Mouse (Mus musculus) left cerebral cortex, adult 2 months (tissue): ENCODE measurements around the gene Fgfr2. TPM values are rescaled to one million over a fixed set of nuclear protein-coding genes. Genes with fewer than 3 reads are reported as not detected.
"Not testable (repeated sequence)": the region's sequence is repeated elsewhere in the genome, so short reads cannot be mapped to it uniquely, and the experiment has no call there.

Experiments used
- DNase-seq, 2 experiments: peaks; one replicate each; pipeline ENCODE4 v3.0.0; 2021 to 2022; ENCODE audit warnings: low spot score in 2 of 2, mixed read lengths in 1 of 2; ENCODE audit errors: extremely low spot score in 1 of 2
- H3K27ac ChIP-seq: fragments of 200-600 bp; 2 replicates; pipeline ENCODE4 v1.8.1; 2022
- H3K4me3 ChIP-seq: fragments of 200-600 bp; 2 replicates; pipeline ENCODE4 v1.8.1; 2022
- CTCF ChIP-seq: fragments of 200-600 bp; IDR thresholded peaks from 2 replicates; pipeline ENCODE4 v1.8.1; 2022; ENCODE audit warnings: antibody characterized with exemption, mild to moderate bottlenecking, moderate library complexity
- intact Hi-C: fragments of 180-260 bp; cut with DNase I; formaldehyde crosslinking; loops from one replicate; pipeline ENCODE4 v1.15.1; 2025
- total RNA-seq, 2 experiments: library from RNA; stranded (reverse); gene quantifications; 2 replicates each; pipeline ENCODE4 v1.2.3; 2021

The Fgfr2 gene
- total RNA-seq, 2 experiments from 2014 or later, result 47.3 to 47.4 TPM

DNA sequence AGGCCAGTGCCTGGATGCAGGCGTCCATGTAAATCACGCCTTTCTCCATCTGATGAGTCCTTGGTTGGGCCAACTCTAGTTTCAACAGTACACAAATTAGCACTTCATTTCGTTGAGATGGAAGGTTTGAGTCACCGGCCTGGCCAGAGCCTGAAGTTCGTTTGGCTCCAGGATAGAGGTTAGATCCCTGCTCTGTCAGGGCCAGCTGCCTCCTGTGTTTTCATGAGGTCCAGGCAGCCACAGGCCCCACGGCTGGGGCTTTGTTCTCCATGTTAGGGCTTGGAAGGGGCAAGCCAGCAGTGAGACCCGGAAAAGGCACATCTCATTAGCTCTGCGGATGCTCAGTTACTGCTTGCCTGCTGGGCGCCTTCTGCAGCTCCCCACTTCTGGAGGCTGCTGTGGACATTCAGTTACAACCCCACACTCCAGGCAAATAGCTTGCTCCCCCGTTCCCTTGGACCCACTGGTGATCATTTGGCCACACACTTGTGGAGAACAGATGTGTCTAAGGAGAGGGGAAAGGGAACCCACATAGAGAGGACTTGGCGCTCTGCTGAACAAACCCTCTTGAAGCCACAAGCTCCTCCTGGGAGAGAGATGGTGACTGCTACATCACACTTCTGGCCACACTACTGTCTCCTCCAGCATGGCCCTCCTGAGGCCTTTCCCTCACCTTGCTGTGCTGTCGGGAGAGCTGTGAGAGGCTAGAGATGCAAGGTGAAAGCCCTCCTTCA is 2445.4 kb downstream of the Fgfr2 start:
- no peak for DNase-seq
- no peak for TF ChIP-seq CTCF
- intact Hi-C loops, result loop anchor here (10.0 kb wide), 1 partner anchor 237 kb away; no protein-coding TSS in a partner anchor
- no peak overlapping the region for H3K27ac ChIP-seq
- H3K4me3 ChIP-seq, result no peak overlapping the region

DNA sequence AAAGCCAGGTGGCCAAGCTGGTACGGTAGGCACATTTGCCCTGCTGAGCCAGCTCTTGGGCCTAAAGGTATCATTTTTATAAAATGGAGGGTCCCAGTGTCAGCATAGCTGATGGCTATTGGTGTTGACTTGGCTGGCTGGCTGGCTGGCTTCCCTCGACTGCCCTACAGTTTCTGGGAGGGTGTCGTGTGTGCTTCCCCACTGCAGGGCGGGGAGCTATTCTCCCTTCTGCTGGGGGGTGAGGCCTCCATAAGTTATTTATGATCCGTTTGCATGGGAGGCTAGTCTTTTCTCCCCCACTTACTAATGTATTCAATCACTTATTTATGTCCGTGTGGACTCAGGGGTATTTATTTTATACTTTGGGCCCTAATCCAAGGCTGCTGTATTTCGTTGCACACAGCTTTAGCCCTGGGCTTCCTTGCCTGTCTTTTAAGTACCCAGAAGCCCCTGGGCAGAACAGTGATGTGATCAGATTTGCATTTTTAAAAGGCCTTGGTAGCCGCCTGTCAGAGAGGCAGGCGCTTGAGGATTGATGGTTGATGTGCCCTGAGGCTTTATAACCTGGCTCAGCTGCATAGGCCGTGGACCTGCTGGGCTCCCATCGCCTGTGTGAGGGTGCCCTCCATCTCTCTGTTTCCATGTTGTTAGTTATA is 2446.1 kb downstream of the Fgfr2 start:
- Histone ChIP-seq H3K27ac (no peak overlapping the region), H3K4me3 (no peak overlapping the region)
- no peak for TF ChIP-seq CTCF
- intact Hi-C loops, result loop anchor here (10.0 kb wide), 1 partner anchor 238 kb away; no protein-coding TSS in a partner anchor
- no peak for DNase-seq

DNA sequence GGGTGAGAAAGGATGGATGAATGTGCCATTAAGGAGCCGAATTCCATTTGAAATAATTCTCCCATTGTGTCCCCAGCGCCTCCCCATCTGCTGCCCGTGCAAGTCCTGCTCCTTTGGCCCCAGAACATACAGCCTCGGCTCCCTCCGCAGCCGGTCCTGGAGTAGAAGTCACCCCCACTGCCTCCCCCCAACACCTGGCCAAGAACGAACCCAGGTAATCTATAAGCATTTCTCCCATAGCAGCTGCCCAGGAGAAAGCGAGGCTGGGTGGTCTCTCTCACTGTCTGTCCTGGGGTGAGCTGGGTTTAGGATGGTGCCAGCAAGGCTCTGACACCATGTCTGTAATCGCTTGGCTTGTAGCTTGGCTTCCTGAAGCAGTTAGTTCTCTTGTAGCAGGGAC is 2448.6 kb downstream of the Fgfr2 start:
- no peak overlapping the region for H3K4me3 ChIP-seq
- TF ChIP-seq CTCF, result no peak
- no peak overlapping the region for H3K27ac ChIP-seq
- intact Hi-C loops, result loop anchor here (5.0 to 10.0 kb wide), 2 partner anchors 127 to 240 kb away; no protein-coding TSS in a partner anchor
- no peak for DNase-seq

DNA sequence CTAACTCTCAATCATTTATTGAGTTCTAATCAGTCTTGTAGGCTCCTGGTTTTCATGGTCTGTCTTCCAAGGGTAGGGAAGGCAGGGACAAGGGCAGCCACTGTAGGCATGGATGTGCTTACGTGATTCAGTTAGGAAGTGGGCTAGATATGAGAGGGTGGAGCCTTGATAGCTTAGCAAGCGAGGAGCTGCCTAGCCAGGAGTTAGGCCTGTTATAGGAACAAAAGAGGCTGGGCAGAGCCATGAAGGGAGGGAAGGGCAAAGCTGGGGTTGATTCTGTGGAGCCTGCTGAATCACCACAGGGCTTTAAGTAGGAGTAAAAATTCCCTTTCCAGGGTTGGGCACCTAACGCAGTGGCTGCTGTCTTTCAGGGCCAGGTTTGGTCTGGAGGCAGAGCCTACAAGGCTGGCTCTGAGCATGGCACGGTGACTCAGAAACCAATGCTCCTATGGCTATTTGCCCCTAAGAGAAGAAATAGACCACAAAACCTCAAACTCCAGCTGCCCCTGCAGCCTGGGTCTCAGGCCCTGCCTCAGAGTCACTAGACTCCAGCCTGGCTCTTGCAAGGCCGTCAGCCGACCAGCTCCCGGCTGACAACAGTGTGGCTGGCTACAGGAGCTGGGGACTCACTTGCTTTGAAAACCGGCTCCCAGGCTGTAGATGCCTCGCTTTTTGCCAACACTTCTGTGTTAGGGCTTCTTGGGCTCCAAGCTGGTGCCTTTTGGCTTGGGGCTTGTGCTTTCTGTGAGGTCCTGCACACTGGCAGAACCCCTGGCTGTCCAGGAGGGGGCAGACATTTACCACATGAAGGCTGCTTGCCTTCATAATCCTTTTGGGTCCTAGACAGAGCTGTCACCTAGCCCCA is 2449.7 kb downstream of the Fgfr2 start:
- peak; percentile 73 for TF ChIP-seq CTCF
- H3K27ac ChIP-seq, result no peak overlapping the region
- intact Hi-C loops, result loop anchor here (1.0 to 10.0 kb wide), 3 partner anchors 89 to 241 kb away; no protein-coding TSS in a partner anchor
- peak in 1 of 2 experiments; percentile 36 for DNase-seq
- H3K4me3 ChIP-seq, result no peak overlapping the region

DNA sequence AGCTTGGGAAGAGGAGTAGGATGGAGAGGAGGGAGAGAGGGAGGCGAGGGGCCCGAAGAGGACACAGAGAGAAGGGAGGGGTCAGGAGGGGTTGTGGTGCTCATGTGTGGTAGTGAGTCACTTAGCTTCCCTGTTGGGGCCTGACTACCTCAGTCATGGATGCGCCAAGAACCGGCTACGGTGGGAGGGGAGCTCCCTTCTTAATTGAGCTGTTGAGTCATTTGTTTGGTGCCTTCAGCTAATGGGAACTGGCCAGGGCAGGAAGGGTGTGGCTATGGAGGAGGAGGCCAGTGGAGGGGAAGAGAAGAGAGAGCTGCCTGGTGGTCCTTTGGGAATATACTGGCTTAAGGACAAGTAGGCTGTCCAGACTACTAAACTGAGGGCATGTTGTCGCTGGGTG is 2451.8 kb downstream of the Fgfr2 start:
- no peak for DNase-seq
- H3K4me3 ChIP-seq, result no peak overlapping the region
- H3K27ac ChIP-seq, result no peak overlapping the region
- intact Hi-C loops, result loop anchor here (5.0 to 10.0 kb wide), 2 partner anchors 124 to 244 kb away; no protein-coding TSS in a partner anchor
- no peak for TF ChIP-seq CTCF

DNA sequence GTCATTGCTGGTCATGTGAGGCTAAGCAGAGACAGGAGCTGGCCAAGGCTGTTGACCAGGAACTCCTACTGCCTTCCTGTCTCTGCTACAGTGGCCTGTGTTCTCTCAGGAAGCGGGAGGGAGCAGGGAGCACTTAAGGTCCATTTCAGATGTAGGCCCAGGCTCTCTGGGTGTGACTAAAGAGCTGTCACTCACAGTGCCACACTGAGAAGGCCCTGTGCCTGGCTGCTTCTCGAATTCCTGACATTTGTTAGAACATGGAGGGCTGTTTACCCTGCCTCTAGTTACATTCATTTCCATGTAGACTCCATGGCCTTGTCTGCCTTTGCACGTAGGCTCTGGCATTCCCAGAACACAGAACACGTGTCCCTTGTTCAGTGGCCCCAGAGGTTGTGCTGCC is 2452.8 kb downstream of the Fgfr2 start:
- intact Hi-C loops, result loop anchor here (5.0 to 10.0 kb wide), 2 partner anchors 123 to 244 kb away; no protein-coding TSS in a partner anchor
- Histone ChIP-seq H3K4me3 (no peak overlapping the region), H3K27ac (no peak overlapping the region)
- no peak for TF ChIP-seq CTCF
- no peak for DNase-seq

DNA sequence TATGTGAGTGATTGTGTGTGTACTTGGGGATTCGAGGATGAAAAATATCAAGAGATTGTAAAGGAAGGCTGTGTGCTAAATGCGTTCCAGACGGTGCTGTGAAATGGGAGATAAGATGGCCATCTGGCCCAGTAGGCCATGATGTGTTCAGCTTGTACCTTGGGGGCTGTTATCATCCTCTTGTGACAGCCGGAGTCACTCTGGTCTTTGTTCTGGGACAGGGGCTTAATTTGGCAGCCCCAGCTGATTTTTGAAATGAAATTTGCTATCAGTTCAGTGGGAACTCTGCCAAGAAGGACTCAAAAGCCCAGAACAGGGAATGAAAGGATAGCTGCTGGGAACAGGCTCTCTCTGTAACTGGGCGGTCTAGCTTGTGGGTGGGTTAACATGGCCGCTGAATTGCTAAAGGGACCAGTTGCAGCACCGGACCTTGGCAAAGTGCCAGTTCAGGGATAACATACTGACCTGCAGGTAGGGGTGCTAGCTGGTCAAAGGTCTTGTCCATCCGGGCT is 2453.7 kb downstream of the Fgfr2 start:
- no peak for TF ChIP-seq CTCF
- no peak for DNase-seq
- H3K4me3 ChIP-seq, result no peak overlapping the region
- no peak overlapping the region for H3K27ac ChIP-seq
- intact Hi-C loops, result no loop called here

DNA sequence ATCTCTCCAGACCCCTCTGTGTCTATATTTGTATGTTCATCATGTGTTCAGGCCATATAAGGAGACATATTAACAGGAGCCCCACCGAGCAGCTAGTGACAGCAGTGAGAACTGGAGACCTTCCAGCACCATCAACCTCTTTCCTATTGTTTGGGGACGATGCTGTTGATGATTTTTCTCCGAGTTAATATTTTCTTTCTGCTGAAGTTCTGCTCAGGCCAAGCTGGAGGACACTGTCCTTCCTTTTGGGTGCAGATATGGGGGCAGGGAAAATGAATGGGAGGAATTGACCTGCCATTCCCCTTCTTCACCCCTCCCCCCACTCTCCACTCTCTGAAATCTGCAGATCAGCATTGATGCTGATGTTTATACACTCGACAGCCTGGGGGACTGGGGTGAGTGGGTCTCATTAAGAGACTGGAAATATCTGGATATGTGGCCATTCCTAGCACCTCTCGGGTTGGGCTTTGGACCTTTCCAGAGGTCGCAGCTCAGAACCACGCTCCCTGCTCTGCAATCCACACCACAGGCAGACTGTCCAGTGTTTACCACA is 2454.3 kb downstream of the Fgfr2 start:
- no peak for DNase-seq
- no peak for TF ChIP-seq CTCF
- Histone ChIP-seq H3K27ac (no peak overlapping the region), H3K4me3 (no peak overlapping the region)
- intact Hi-C loops, result no loop called here

DNA sequence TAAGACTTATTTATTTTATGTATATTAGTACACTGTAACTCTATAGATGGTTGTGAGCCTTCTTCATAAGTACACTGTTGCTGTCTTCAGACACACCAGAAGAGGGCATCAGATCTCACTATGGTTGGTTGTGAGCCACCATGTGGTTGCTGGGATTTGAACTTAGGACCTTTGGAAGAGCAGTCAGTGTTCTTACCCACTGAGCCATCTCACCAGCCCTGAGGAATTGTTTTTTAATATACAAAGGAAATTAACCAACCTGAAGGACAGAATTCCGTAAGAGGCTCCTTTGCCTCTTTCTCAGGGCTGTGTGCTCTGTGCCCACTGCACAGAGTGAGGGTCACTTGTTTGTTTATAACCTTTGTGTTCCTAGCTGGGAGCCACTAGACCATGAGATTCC is 2455.1 kb downstream of the Fgfr2 start:
- not testable (repeated sequence) for H3K27ac ChIP-seq

DNA sequence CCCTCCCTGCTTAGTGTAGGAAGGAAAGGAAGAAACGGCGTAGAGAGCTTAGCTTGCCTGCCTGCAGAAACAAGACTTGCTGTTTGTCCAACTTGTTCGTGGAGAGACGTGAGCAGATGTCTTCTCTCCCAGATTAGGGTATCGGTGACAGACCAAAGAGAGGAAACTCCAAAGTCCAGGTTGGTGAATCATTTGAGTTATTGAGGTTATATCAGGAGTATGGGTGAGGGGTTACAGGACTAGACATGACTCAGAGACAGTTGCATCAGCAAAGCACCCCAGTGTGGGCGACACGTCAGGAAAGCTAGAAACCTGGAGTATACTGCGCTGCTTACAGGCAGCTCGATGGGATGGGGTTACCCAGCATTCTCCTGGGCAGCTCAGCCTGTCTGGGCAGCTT is 2457.8 kb downstream of the Fgfr2 start:
- TF ChIP-seq CTCF, result no peak
- Histone ChIP-seq H3K27ac (no peak overlapping the region), H3K4me3 (no peak overlapping the region)
- DNase-seq, result no peak
- intact Hi-C loops, result no loop called here

More for the DNA sequence above, 2455.1 kb downstream of the Fgfr2 start:
- DNase-seq, H3K4me3 ChIP-seq, intact Hi-C loops: not testable (repeated sequence)

DNA sequence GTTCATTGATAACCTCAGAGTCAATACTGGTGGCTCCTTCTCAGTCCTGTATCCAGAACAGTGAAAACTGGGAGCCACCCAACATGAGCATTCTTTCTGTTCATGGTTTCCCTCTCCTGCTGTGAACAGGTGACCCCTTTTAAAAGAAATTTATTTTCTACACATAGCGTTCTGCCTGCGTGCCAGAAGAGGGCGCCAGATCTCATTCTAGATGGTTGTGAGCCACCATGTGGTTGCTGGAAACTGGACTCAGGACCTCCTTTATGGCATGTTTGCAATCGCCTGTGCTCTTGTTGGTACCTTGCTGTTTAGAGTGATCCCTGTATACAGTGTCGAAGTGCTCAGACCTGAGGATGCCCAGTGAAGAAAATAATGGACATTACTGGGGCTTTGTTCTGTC is 2458.5 kb downstream of the Fgfr2 start:
- TF ChIP-seq CTCF, result peak; percentile 3; the same call in 1 of the 2 replicates
- no peak overlapping the region for H3K4me3 ChIP-seq
- intact Hi-C loops, result no loop called here
- DNase-seq, result no peak
- no peak overlapping the region for H3K27ac ChIP-seq
